Mouse (Mus musculus) spleen, embryonic (tissue): ENCODE results near the gene Nln.

ENCODE experiments used
- CTCF ChIA-PET: fragments of 350-600 bp; sonication (Branson Sonifier 250); formaldehyde crosslinking; loops from one replicate; lab custom pipeline; 2022; lab: Charles Lee

The Nln gene

GRCm38 (mm10) chr13:104097190-104097589 lies 12.2 kb downstream of the Nln start:
- CTCF ChIA-PET, result no interaction called here

- CTCF ChIA-PET, result no interaction called here
Observed at GRCm38 (mm10) chr13:104095955-104096354, 13.5 kb downstream of the Nln start.

- CTCF ChIA-PET, result interaction anchor here (0.6 kb wide), 1 partner anchor 363 kb away, joined by 3 read pairs; no protein-coding TSS in a partner anchor
Observed at GRCm38 (mm10) chr13:104094531-104095385, 14.7 kb downstream of the Nln start.

GRCm38 (mm10) chr13:104091734-104092133 lies 17.7 kb downstream of the Nln start:
- CTCF ChIA-PET, result no interaction called here

- CTCF ChIA-PET, result no interaction called here
Observed at GRCm38 (mm10) chr13:104089387-104089786, 20.0 kb downstream of the Nln start.

- CTCF ChIA-PET, result no interaction called here
Observed at GRCm38 (mm10) chr13:104084600-104084999, 24.8 kb downstream of the Nln start.

- CTCF ChIA-PET, result no interaction called here
Observed at GRCm38 (mm10) chr13:104082504-104082903, 26.9 kb downstream of the Nln start.

GRCm38 (mm10) chr13:104076993-104077392 lies 32.4 kb downstream of the Nln start:
- CTCF ChIA-PET, result no interaction called here

GRCm38 (mm10) chr13:104074731-104075130 lies 34.7 kb downstream of the Nln start:
- CTCF ChIA-PET, result no interaction called here

GRCm38 (mm10) chr13:104074230-104074629 lies 35.2 kb downstream of the Nln start:
- CTCF ChIA-PET, result no interaction called here

- CTCF ChIA-PET, result no interaction called here
Observed at GRCm38 (mm10) chr13:104072351-104072750, 37.1 kb downstream of the Nln start.

GRCm38 (mm10) chr13:104070703-104071102 lies 38.7 kb downstream of the Nln start:
- CTCF ChIA-PET, result no interaction called here

- CTCF ChIA-PET, result no interaction called here
Observed at GRCm38 (mm10) chr13:104069216-104069615, 40.2 kb downstream of the Nln start.

- CTCF ChIA-PET, result no interaction called here
Observed at GRCm38 (mm10) chr13:104065649-104066347, 43.6 kb downstream of the Nln start.

GRCm38 (mm10) chr13:104063061-104063460 lies 46.4 kb downstream of the Nln start:
- CTCF ChIA-PET, result no interaction called here

- CTCF ChIA-PET, result interaction anchor here (0.9 kb wide), 1 partner anchor 312 kb away, joined by 3 read pairs; no protein-coding TSS in a partner anchor
Observed at GRCm38 (mm10) chr13:104061975-104062750, 47.3 kb downstream of the Nln start.

- CTCF ChIA-PET, result no interaction called here
Observed at GRCm38 (mm10) chr13:104060231-104060630, 49.2 kb downstream of the Nln start.

- CTCF ChIA-PET, result no interaction called here
Observed at GRCm38 (mm10) chr13:104059536-104059935, 49.9 kb downstream of the Nln start.

- CTCF ChIA-PET, result no interaction called here
Observed at GRCm38 (mm10) chr13:104058761-104059160, 50.7 kb downstream of the Nln start.

GRCm38 (mm10) chr13:104052271-104052753 lies 57.1 kb downstream of the Nln start:
- CTCF ChIA-PET, result no interaction called here

- CTCF ChIA-PET, result no interaction called here
Observed at GRCm38 (mm10) chr13:104048835-104049234, 60.6 kb downstream of the Nln start.

GRCm38 (mm10) chr13:104045108-104045507 lies 64.3 kb downstream of the Nln start:
- CTCF ChIA-PET, result no interaction called here
